Mouse (Mus musculus) adrenal gland, postnatal 25 days (tissue): Measurements from ENCODE around the gene St3gal3. TPM values are rescaled to one million over a fixed set of nuclear protein-coding genes. Genes with fewer than 3 reads are reported as not detected.

Source experiments
- DNase-seq: peaks from one replicate; pipeline ENCODE4 v3.0.0; 2021; ENCODE audit warnings: mixed read lengths
- total RNA-seq: library from RNA; stranded (reverse); gene quantifications from 2 replicates; pipeline ENCODE4 v1.2.3, GENCODE M21; 2021

Gene St3gal3
- total RNA-seq, 1 experiment from 2014 or later, result 33.0 TPM

DNA sequence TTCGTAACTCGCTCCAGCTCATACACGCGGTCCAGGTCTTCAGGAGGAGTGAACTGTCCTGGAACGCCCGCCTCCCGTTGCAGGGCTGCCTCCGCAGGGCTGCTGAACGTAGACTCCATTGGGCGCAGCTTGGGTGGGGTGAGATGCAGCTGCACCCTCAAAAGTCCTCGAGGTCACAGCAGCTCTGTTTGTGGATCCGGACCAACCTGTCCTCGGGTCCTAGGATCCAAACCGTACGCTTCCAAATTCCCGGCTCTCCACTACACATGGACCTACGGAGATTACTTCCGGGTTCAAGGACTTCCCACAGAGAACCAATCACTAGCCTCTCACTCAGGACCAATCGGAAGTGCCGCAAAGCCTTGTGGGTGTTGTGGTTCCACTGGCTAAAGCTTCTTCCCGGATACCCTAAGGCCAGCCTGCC is 243.0 kb downstream of the St3gal3 start, which contains the start of gene Dph2:
Dph2 (minus strand) TSS at position 295 of the 424 bp plus-strand sequence.
- DNase-seq, result peak; percentile 71

DNA sequence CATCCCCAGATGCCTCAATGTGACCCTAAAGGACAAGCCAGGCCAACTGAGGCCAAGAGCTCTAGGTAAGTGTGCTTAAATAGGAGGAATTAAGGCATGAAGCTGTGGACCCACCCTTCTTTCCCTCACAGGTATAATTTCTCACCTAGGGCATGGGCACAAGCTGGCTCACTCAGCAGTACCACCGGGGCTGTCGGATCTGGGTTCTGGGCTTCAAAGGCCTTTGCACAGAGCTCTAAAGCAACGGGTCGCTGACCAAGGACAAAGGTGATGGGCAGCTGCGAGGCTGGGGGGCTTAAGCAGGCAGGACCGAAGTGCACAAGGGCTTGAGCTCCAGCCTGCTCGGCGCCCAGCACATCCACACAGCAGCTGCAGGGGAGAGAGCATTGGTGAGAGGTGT is 244.0 kb downstream of the St3gal3 start:
- DNase-seq, result no peak

DNA sequence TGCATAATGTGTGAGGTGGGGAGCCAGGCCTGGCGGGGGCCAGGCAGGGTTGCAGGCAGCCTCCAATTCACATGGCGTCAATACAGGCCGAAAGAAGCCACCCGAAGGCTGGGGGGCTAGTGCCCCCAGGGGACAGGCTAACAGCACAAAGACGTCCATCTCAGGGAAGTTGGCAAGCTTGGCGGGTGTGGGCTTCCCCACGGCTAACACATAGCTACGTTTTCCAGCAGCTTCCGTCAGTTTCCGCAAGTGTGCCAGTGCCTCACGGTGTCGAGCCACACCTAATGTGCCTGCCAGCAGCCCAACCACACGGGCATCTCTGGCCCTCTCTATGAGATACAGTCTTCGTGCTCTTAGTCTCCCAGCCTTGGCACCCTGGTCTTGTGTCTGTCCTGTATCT is 244.7 kb downstream of the St3gal3 start:
- DNase-seq, result no peak

DNA sequence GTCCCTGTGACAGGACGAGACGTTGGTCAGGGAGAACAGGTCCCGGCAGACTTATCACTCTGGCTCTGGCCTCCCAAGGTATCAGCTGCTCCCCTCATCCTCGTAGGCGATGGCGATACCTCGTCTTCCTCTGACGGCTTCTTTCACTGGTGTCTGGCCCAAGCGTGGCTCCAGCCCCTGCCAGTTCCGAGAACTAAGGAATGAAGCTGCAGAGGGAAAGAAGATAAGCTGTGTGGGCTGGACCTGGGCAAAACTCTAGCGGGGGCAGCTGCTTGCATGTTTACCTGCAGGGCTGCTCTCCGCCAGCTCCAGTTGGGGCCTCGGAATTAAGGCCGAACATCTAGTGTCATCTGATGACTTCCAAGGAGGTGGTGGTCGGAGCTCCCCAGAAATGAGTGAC is 245.2 kb downstream of the St3gal3 start:
- DNase-seq, result no peak

DNA sequence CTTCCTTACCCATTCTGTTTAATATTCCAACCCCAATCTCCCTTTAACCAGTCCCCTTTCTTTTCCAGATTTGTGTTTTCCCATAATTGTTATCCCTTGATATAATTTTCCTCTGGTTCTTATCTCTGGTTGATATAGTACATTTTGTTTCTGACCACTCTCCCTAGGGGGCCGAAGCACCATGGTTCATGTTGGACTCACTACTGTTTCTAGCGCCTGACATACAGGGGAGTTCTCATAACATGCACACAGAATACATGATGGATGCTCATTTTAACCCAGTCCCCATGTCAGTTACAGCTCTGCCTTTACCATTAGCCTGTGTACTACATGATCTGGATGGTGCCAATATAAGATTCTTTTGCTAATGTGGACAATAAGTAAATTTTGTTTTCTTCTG is 246.8 kb downstream of the St3gal3 start:
- DNase-seq, result no peak

DNA sequence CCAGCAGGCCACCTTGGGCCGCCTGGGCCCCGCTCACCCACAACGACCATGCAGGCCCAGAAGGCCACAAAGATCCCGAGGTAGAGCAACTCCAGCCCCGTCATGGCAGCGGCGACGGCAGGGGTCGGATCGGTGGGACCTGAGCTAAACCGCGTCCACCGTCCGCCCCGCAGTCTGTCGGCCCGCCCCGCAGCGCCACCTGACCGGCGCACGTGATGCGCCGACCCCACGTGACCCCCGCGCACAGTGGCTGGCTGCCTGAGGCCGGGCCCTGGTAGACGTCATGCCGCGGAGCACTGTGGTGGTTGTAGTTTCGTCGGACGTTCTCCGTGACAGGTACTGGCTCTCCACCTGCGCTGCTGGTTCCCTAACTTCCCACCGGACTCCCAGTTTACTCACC is 247.6 kb downstream of the St3gal3 start, which contains the start of gene Atp6v0b:
Atp6v0b (minus strand) TSS at position 201 of the 400 bp plus-strand sequence.
- peak; percentile 95 for DNase-seq

DNA sequence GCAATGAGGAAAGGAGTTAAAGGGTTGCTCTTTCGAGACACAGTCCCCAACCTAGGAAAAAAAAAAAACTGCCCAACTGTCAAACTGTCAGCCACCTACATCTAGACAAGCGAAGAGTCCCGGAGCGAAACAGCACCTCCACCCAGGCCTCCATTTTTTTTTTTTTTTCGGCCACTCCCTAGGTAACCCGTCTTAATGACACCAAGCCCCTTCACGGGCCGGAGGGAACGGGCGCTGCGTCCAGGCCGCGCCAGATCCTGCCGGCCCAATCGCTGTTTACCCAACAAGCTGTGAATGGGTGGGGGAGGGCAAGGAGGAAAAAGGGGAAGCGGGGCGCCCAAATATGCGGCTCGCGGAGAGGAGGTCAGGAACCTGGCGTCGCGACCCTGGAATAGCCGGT is 248.1 kb downstream of the St3gal3 start:
- DNase-seq, result peak; percentile 32

DNA sequence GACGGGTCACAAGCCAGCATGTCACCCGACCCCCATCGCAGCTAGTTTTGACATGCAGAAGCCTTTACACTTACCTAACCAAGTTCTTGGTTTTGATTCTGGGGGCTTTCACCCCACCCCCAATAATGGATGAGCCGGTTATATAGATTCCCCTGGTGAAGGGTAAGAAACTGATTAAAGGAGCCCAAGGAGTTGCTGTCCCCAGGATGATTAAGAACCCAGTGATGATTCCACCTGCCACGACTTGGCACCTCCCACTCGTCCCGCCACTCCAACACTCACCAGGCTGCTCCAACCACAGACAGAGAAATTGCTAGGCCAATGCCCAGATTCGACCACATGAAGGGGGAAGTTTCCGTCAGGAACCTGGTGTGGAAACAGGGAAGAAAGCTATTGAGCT is 248.7 kb downstream of the St3gal3 start:
- DNase-seq, result no peak

DNA sequence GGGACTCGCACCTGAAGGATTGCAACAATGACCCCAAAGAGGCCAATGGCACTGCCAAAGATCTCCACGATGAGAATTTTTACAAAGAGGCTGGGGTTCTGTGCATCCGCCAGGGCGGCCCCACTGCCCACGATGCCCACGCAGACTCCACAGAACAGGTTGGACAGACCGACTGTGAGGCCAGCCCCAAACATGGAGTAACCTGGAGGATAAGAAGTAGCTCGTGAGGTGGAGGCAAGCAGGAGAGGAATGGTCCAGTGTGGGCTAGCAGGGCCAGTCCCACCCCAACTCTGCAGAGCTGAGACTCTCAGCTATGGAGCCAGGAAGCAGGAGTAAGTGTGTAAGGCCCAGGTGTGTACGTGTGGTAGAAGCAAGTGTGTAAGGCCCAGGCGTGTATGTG is 249.6 kb downstream of the St3gal3 start:
- DNase-seq, result no peak

DNA sequence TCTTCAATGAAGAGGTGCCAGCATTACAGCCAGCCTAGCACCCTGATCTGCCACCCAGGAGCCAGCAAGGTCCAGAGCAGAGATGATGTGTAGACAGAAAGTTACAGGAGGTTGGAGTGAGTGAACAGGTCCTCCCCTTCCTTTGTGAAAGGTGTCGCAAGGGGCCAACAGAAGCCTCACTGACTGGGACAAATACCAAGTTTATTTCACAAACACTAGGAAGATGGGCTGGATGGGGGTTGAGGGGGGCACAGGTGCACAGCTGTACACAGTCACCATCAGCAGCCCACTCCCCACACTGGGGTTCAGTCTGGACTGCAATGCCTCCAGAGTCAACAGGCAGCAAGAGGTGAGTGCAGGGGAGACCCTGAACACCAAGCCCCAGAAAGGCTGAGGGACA is 250.6 kb downstream of the St3gal3 start:
- no peak for DNase-seq

DNA sequence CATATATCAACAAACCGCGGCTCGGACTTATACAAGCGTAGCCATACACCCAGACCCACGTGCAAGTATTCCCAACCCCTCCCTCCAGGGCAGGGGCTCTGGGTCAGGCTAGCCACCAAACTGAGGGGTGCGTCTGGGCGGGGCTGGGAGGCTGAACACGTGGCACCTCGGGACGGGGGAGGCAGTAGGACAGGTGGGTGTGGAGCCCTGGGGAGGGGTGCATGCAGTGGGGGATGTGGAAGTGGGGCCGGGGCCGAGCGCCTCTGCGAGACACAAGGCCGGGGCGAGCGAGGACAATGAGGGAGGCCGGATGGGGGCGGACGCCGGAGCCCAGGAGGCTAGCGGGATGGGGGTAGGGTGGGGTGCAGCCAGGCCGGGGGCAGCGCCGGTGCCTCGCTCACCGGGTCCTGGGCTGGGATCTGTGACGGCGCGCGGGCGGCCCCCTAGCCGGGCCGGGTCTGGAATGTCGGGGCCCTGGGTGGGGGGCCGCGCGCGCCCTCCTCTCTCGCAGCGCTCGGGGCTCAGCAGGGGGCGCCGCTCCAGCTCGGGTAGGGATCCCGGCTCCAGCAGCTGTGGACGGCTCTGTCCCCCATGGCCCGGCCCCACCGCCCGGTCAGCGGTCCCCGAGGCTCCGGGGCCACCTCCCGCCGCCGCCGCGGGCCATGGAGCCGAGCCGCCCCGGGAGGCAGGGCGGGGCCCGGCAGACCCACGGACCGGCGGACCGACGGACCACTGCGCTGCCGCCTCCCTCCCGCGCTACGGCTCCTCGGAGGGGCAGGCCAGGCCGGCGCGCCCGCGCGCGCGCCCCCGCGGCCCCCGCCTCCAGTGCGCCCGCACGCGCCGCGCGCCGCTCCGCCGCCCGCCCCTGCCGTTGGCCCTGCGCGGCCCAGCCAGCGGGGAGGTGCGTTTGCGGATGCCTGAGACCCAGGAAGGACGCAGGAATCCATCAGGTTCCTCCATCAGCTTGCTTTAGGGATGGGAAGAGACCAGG is 251.7 kb downstream of the St3gal3 start, which contains the start of gene B4galt2:
B4galt2 (minus strand) TSS at position 787 of the 991 bp plus-strand sequence.
- peak; percentile 70 for DNase-seq

Other genes starting within 250 kb of the St3gal3 start
- 231 and 241 TPM in 2 replicates for gene Atp6v0b, start 247.6 kb downstream of the St3gal3 start, total RNA-seq
- 10.6 and 14.2 TPM in 2 replicates for gene Dph2, start 242.9 kb downstream of the St3gal3 start, total RNA-seq
- 41.5 and 48.5 TPM in 2 replicates for gene Ipo13, start 219.9 kb downstream of the St3gal3 start, total RNA-seq
- gene Artn, start 205.2 kb downstream of the St3gal3 start, total RNA-seq, result 0.33 TPM in 1 of 2 replicates, not detected in the other
- 47.8 and 57.9 TPM in 2 replicates for gene Kdm4a, start 45.1 kb upstream of the St3gal3 start, total RNA-seq
- 55.0 and 60.3 TPM in 2 replicates for gene Ptprf, start 156.5 kb upstream of the St3gal3 start, total RNA-seq